Mouse (Mus musculus) stomach, postnatal 0 days (tissue): ENCODE results near the gene Myo7a.

Experiments used
- CTCF ChIP-seq: IDR thresholded peaks from 2 replicates; pipeline ENCODE4 v1.5.1; 2016; ENCODE audit warnings: antibody characterized with exemption, low read depth, mild to moderate bottlenecking, moderate library complexity
- EP300 ChIP-seq: optimal IDR thresholded peaks from 2 replicates; pipeline ENCODE3; 2016; ENCODE audit warnings: antibody characterized with exemption

DNA sequence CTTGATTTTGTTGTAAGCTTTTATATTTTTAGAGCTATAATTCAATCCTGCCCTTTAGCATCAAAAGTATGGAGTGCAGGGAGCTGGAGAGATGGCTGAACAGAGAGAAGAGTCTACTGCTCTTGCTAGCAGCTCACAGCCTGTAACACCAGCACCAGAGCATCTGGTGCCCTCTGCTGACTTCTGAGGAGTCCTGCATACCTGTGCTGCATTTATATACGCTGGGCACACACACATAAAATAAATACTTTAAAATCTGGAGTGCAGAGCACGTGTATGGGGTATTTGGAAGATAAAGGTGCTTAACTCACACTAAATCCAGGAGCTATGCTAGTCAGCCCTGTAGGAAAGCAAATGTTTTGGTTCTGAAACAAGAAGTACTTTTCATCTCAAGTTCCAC, 33.0 kb downstream of the Myo7a start:
- TF ChIP-seq CTCF (peak; percentile 79), EP300 (no peak)
